Mouse (Mus musculus): ENCODE results near the gene Gm7694. TPM values are rescaled to one million over a fixed set of nuclear protein-coding genes. Genes with fewer than 3 reads are reported as not detected.

Gm7694 gene
- polyA plus RNA-seq (2014; fragmentation: Illumina TruSeq; extraction: RNeasy Lipid Tissue Mini Kit (QIAGEN cat#74804); ENCODE audit: low read depth, low replicate concordance), result 5.8 TPM

GRCm38 (mm10) chr1:170306232-170306631, at the start of gene Gm7694:
Gm7694 (minus strand) TSS chr1:170306332.

GRCm38 (mm10) chr1:170308503-170308902, 2.4 kb upstream of the Gm7694 start, which contains the start of gene Spata46:
Spata46 (plus strand) TSS chr1:170308803.

DNA sequence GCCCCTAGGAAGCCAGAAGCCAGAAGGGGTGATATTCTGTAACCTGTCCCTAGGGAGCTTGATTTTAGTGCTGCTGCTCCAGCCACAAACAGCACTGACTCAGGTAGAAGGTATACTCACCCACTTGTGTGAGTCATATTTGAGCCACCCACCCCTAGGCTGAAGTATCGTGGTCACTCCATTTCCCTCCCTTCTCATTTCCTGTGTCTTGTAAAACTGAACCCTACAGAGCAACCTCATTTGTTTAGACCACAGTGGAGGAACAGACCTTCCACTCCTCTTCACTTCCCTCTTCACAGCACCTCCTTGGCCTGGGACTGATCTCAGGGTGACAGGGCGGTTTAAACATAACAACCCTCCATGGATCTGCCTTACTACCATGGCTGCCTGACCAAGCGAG, 29.1 kb downstream of the Gm7694 start, which contains the start of gene Sh2d1b1:
TSS of gene Sh2d1b1 (plus strand) at position 305 of the 400 bp plus-strand sequence.

Other genes starting within 250 kb of the Gm7694 start
- 30.0 TPM for gene Ddr2, start 195.6 kb downstream of the Gm7694 start, polyA plus RNA-seq (2014; fragmentation: Illumina TruSeq; extraction: RNeasy Lipid Tissue Mini Kit (QIAGEN cat#74804); ENCODE audit: low read depth, low replicate concordance)
- 65.5 TPM for gene Uap1, start 131.4 kb downstream of the Gm7694 start, polyA plus RNA-seq (2014; fragmentation: Illumina TruSeq; extraction: RNeasy Lipid Tissue Mini Kit (QIAGEN cat#74804); ENCODE audit: low read depth, low replicate concordance)
- gene Uhmk1, start 90.9 kb downstream of the Gm7694 start, polyA plus RNA-seq (2014; fragmentation: Illumina TruSeq; extraction: RNeasy Lipid Tissue Mini Kit (QIAGEN cat#74804); ENCODE audit: low read depth, low replicate concordance), result 23.0 TPM
- gene Sh2d1b2, start 73.6 kb downstream of the Gm7694 start, polyA plus RNA-seq (2014; fragmentation: Illumina TruSeq; extraction: RNeasy Lipid Tissue Mini Kit (QIAGEN cat#74804); ENCODE audit: low read depth, low replicate concordance), result not detected
- 0.50 TPM for gene Sh2d1b1, start 29.0 kb downstream of the Gm7694 start, polyA plus RNA-seq (2014; fragmentation: Illumina TruSeq; extraction: RNeasy Lipid Tissue Mini Kit (QIAGEN cat#74804); ENCODE audit: low read depth, low replicate concordance)
- gene Spata46, start 2.5 kb upstream of the Gm7694 start, polyA plus RNA-seq (2014; fragmentation: Illumina TruSeq; extraction: RNeasy Lipid Tissue Mini Kit (QIAGEN cat#74804); ENCODE audit: low read depth, low replicate concordance), result 5.2 TPM

Data from adipose tissue, adult 10 weeks (tissue).